Comparison of ENCODE assay signal across 16 mouse cellular contexts in genomic region chr4:124840998-124841397, GRCm38 (mm10). TPM values are rescaled to one million over a fixed set of nuclear protein-coding genes. Genes with fewer than 3 reads are reported as not detected.
DNase-seq lines count a peak whose midpoint lies in the region; ATAC-seq and TF ChIP-seq lines count a peak whose summit lies in the region.
"Had no signal": no experiment of that assay in that cellular context is flagged by ENCODE, and none has a peak within 500 bp of the region (broad histone marks: within the 10 kb centered on the region; RNA-seq: fewer than 3 reads in every experiment).

No protein-coding gene starts in this region.

- no peak overlapping the region for H3K27ac ChIP-seq in liver, embryonic 14.5 days
- no peak overlapping the region for H3K27ac ChIP-seq in liver, embryonic 12.5 days
- no peak overlapping the region for H3K27ac ChIP-seq in embryonic facial prominence, embryonic 10.5 days (replicated peaks)
- H3K27ac ChIP-seq: hindbrain, embryonic 14.5 days; neural tube, embryonic 13.5 days had no signal

- H3K9ac ChIP-seq in liver, embryonic 14.5 days (replicated peaks): no peak overlapping the region
- no peak overlapping the region for H3K9ac ChIP-seq in liver, embryonic 12.5 days
- H3K9ac ChIP-seq: hindbrain, embryonic 14.5 days; neural tube, embryonic 13.5 days had no signal

- DNase-seq in cerebellum, adult 9-10 months: peak; percentile 6
- DNase-seq in cerebellum, adult 9-11 months: no peak
- DNase-seq in liver, embryonic 14.5 days (ENCODE audit: low read depth in 3 of 3, low spot score in 3 of 3): no peak
- DNase-seq in B cell, adult 2 months: peak; percentile 35 to 53
- DNase-seq in ZHBTc4 (ENCODE audit: low read depth, low spot score): peak; percentile 60
- DNase-seq in embryonic facial prominence, embryonic 10.5 days (ENCODE audit: low spot score): no peak
- DNase-seq: cerebellum, adult 18-20 months; spleen, adult 18-20 months had no signal

- WGBS in liver, embryonic 14.5 days (ENCODE audit: insufficient replicate concordance): 86% methylated on average over 1 of the region's 1 CpGs
- 91% methylated on average over 1 of the region's 1 CpGs for WGBS in liver, embryonic 12.5 days (ENCODE audit: insufficient replicate concordance)
- WGBS in embryonic facial prominence, embryonic 10.5 days: 94% methylated on average over 1 of the region's 1 CpGs

- H3K36me3 ChIP-seq in liver, embryonic 14.5 days (replicated peaks; ENCODE audit: control insufficient read depth, insufficient read depth, low read depth): peaks cover 45% of the 10 kb centered on the region
- H3K36me3 ChIP-seq in liver, embryonic 12.5 days: peaks cover 99% of the 10 kb centered on the region
- peaks cover 89% of the 10 kb centered on the region for H3K36me3 ChIP-seq in embryonic facial prominence, embryonic 10.5 days (replicated peaks)

- ATAC-seq in liver, embryonic 14.5 days (ENCODE audit: insufficient read depth): no peak
- no peak for ATAC-seq in liver, embryonic 12.5 days
- ATAC-seq in frontal cortex, adult (ENCODE audit: low TSS enrichment): no peak

- H3K27me3 ChIP-seq in liver, embryonic 14.5 days (ENCODE audit: control insufficient read depth, insufficient read depth, low read length): no peaks in the 10 kb centered on the region
- H3K27me3 ChIP-seq in liver, embryonic 12.5 days (replicated peaks): no peaks in the 10 kb centered on the region
- H3K27me3 ChIP-seq in embryonic facial prominence, embryonic 10.5 days (replicated peaks; ENCODE audit: low read depth, poor library complexity, severe bottlenecking): no peaks in the 10 kb centered on the region
- H3K27me3 ChIP-seq: neural tube, embryonic 13.5 days had no signal

- H3K4me1 ChIP-seq in liver, embryonic 14.5 days (replicated peaks; ENCODE audit: control insufficient read depth in 2 of 2, insufficient read depth in 2 of 2, low read length in 1 of 2): no peaks in the 10 kb centered on the region
- H3K4me1 ChIP-seq in liver, embryonic 12.5 days: no peaks in the 10 kb centered on the region
- 0 out of 2 replicates have a peak, but pooled peaks cover 4% of the 10 kb centered on the region for H3K4me1 ChIP-seq in embryonic facial prominence, embryonic 10.5 days
- H3K4me1 ChIP-seq: neural tube, embryonic 13.5 days had no signal

- no peak overlapping the region for H3K4me2 ChIP-seq in liver, embryonic 14.5 days (ENCODE audit: low read depth)
- no peak overlapping the region for H3K4me2 ChIP-seq in liver, embryonic 12.5 days
- H3K4me2 ChIP-seq: hindbrain, embryonic 14.5 days; neural tube, embryonic 13.5 days had no signal

- no peak overlapping the region for H3K4me3 ChIP-seq in liver, embryonic 14.5 days (ENCODE audit: insufficient read depth in 1 of 2, low read depth in 2 of 2, low read length in 2 of 2)
- no peak overlapping the region for H3K4me3 ChIP-seq in liver, embryonic 12.5 days
- no peak overlapping the region for H3K4me3 ChIP-seq in embryonic facial prominence, embryonic 10.5 days
- H3K4me3 ChIP-seq: erythroblast, embryonic 14.5 days; neural tube, embryonic 13.5 days had no signal

- no peak for TF ChIP-seq EP300 in liver, embryonic 14.5 days (IDR thresholded peaks at IDR 0.05; ENCODE audit: low read depth)

- peak; percentile 43; the same call in 1 of the 2 replicates for TF ChIP-seq CTCF in liver, embryonic 14.5 days (IDR thresholded peaks at IDR 0.05; ENCODE audit: low read depth)

- H3K9me3 ChIP-seq in liver, embryonic 14.5 days (ENCODE audit: control insufficient read depth, low read length): no peaks in the 10 kb centered on the region
- no peaks in the 10 kb centered on the region for H3K9me3 ChIP-seq in liver, embryonic 12.5 days (replicated peaks)
- 0 out of 2 replicates have a peak, but pooled peaks cover 3% of the 10 kb centered on the region for H3K9me3 ChIP-seq in embryonic facial prominence, embryonic 10.5 days
- H3K9me3 ChIP-seq: neural tube, embryonic 13.5 days had no signal

RNA-seq across cellular contexts. Expression of gene Yrdc, which starts 9.5 kb away (rescaled TPM):
- 19.0 and 20.9 TPM in 2 replicates for polyA plus RNA-seq in liver, embryonic 14.5 days (2012; rRNA removed)
- polyA plus RNA-seq in liver, embryonic 14.5 days (2014; fragmentation: Nextera tagmentation; extraction: Ambion mirVana): 21.7 and 21.9 TPM in 2 replicates
- 39.6 and 43.1 TPM in 2 replicates for polyA plus RNA-seq in liver, embryonic 12.5 days (2016; fragmentation: Nextera tagmentation; extraction: Ambion mirVana)
- 40.4 and 41.1 TPM in 2 replicates for polyA plus RNA-seq in embryonic facial prominence, embryonic 10.5 days (2016; fragmentation: Nextera tagmentation; extraction: Ambion mirVana)

RNA-seq across cellular contexts. Expression of gene 1110065P20Rik, which starts 10.0 kb away (rescaled TPM):
- polyA plus RNA-seq in liver, embryonic 14.5 days (2012; rRNA removed): 10.6 and 11.9 TPM in 2 replicates
- 15.2 and 15.4 TPM in 2 replicates for polyA plus RNA-seq in liver, embryonic 14.5 days (2014; fragmentation: Nextera tagmentation; extraction: Ambion mirVana)
- polyA plus RNA-seq in liver, embryonic 12.5 days (2016; fragmentation: Nextera tagmentation; extraction: Ambion mirVana): 22.9 and 25.0 TPM in 2 replicates
- 38.9 and 40.3 TPM in 2 replicates for polyA plus RNA-seq in embryonic facial prominence, embryonic 10.5 days (2016; fragmentation: Nextera tagmentation; extraction: Ambion mirVana)

RNA-seq across cellular contexts. Expression of gene Maneal, which starts 21.0 kb away (rescaled TPM):
- 0.06 and 0.08 TPM in 2 replicates for polyA plus RNA-seq in liver, embryonic 14.5 days (2012; rRNA removed)
- polyA plus RNA-seq in liver, embryonic 14.5 days (2014; fragmentation: Nextera tagmentation; extraction: Ambion mirVana): 0.06 TPM in 1 of 2 replicates, not detected in the other
- 0.06 and 0.08 TPM in 2 replicates for polyA plus RNA-seq in liver, embryonic 12.5 days (2016; fragmentation: Nextera tagmentation; extraction: Ambion mirVana)
- 1.0 and 1.2 TPM in 2 replicates for polyA plus RNA-seq in embryonic facial prominence, embryonic 10.5 days (2016; fragmentation: Nextera tagmentation; extraction: Ambion mirVana)
- polyA plus RNA-seq: erythroblast, embryonic 14.5 days had no signal

RNA-seq across cellular contexts. Expression of gene Mtf1, which starts 39.1 kb away (rescaled TPM):
- polyA plus RNA-seq in liver, embryonic 14.5 days (2012; rRNA removed): 4.3 and 7.1 TPM in 2 replicates
- 10.9 and 15.2 TPM in 2 replicates for polyA plus RNA-seq in liver, embryonic 14.5 days (2014; fragmentation: Nextera tagmentation; extraction: Ambion mirVana)
- 16.3 and 16.6 TPM in 2 replicates for polyA plus RNA-seq in liver, embryonic 12.5 days (2016; fragmentation: Nextera tagmentation; extraction: Ambion mirVana)
- polyA plus RNA-seq in embryonic facial prominence, embryonic 10.5 days (2016; fragmentation: Nextera tagmentation; extraction: Ambion mirVana): 15.9 and 17.9 TPM in 2 replicates

RNA-seq across cellular contexts. Expression of gene Epha10, which starts 39.7 kb away (rescaled TPM):
- not detected in 2 replicates for polyA plus RNA-seq in liver, embryonic 14.5 days (2012; rRNA removed)
- not detected in 2 replicates for polyA plus RNA-seq in liver, embryonic 14.5 days (2014; fragmentation: Nextera tagmentation; extraction: Ambion mirVana)
- polyA plus RNA-seq in liver, embryonic 12.5 days (2016; fragmentation: Nextera tagmentation; extraction: Ambion mirVana): 0.04 TPM in 1 of 2 replicates, not detected in the other
- polyA plus RNA-seq in embryonic facial prominence, embryonic 10.5 days (2016; fragmentation: Nextera tagmentation; extraction: Ambion mirVana): 1.1 and 1.6 TPM in 2 replicates
- polyA plus RNA-seq: C2C12; erythroblast, embryonic 14.5 days; heart, postnatal 0 days; liver, embryonic 16.5 days had no signal

Comparison
In these comparisons a context has a peak if more than half of its experiments do, and no peak if none do; other contexts are left out.
1. DNase-seq: peak in cerebellum, adult 9-10 months (single experiment), B cell, adult 2 months (2 of 2) and ZHBTc4 (single experiment); none in cerebellum, adult 9-11 months (single experiment), liver, embryonic 14.5 days (0 of 3) and embryonic facial prominence, embryonic 10.5 days (single experiment).